Mouse (Mus musculus) neural tube, embryonic 15.5 days (tissue): ENCODE measurements around the gene Cbx7. TPM values are rescaled to one million over a fixed set of nuclear protein-coding genes. Genes with fewer than 3 reads are reported as not detected.
"Not testable (repeated sequence)": the region's sequence is repeated elsewhere in the genome, so short reads cannot be mapped to it uniquely, and the experiment has no call there.

Experiments
- ATAC-seq: fragments of 200-750 bp; cut with Nextera tagmentation; 2 replicates; pipeline ENCODE4 v1.8.0; 2017; ENCODE audit warnings: mild to moderate bottlenecking, moderate TSS enrichment, moderate library complexity; ENCODE audit not compliant: low FRiP score
- H3K27ac ChIP-seq: fragments of 300-500 bp; sonication (generic); replicated peaks from 2 replicates; pipeline ENCODE4 v1.5.1; 2015; ENCODE audit warnings: mild to moderate bottlenecking, inconsistent platforms
- H3K27me3 ChIP-seq: fragments of 300-500 bp; sonication (generic); replicated peaks from 2 replicates; pipeline ENCODE4 v1.6.1; 2015; ENCODE audit warnings: inconsistent platforms
- H3K36me3 ChIP-seq: fragments of 300-500 bp; sonication (generic); 2 replicates; pipeline ENCODE4 v1.6.1; 2015; ENCODE audit warnings: inconsistent platforms
- H3K4me1 ChIP-seq: fragments of 300-500 bp; sonication (generic); 2 replicates; pipeline ENCODE4 v1.6.1; 2015; ENCODE audit warnings: inconsistent platforms
- H3K4me2 ChIP-seq: fragments of 300-500 bp; sonication (generic); 2 replicates; pipeline ENCODE4 v1.6.1; 2015; ENCODE audit warnings: inconsistent platforms, mild to moderate bottlenecking, moderate library complexity
- H3K4me3 ChIP-seq: fragments of 300-500 bp; sonication (generic); replicated peaks from 2 replicates; pipeline ENCODE4 v1.5.1; 2015; ENCODE audit warnings: mild to moderate bottlenecking, inconsistent platforms
- H3K9ac ChIP-seq: fragments of 300-500 bp; sonication (generic); replicated peaks from 2 replicates; pipeline ENCODE4 v1.6.1; 2015; ENCODE audit warnings: mild to moderate bottlenecking, inconsistent platforms
- H3K9me3 ChIP-seq: fragments of 300-500 bp; sonication (generic); replicated peaks from 2 replicates; pipeline ENCODE4 v1.6.1; 2016; ENCODE audit warnings: inconsistent platforms
- WGBS: fragments of 180-500 bp; shearing (Covaris S2); methylation state at CpG from one replicate; pipeline ENCODE4 v1.1.7; 2015; ENCODE audit warnings: mixed read lengths; 5-methylcytosine and 5-hydroxymethylcytosine counted together
- polyA plus RNA-seq: library from polyadenylated mRNA; unstranded; fragments of >200 nt; fragmentation: Nextera tagmentation; extraction: Ambion mirVana; gene quantifications from 2 replicates; pipeline ENCODE4 v1.2.1, GENCODE M21; 2015

Gene Cbx7
- polyA plus RNA-seq, 1 experiment from 2014 or later: 4.6 TPM

DNA sequence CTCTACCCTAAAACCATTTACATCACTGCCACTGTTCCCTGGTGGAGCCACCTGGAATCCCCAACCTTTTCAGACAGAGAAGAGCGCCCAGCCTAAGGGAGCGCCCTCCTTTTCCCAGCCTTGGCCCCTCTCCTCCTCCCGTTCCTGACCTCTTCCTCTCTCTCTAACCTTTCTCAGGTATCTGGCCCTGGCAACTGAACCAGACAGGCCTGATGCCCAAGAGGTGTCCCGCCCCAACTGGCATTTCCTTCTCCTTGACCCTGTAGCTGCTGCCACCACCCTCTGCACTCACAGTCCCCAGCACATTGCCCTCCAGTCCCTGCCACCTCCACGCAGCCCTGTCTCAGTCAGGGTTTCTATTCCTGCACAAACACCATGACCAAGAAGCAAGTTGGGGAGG lies 26.0 kb downstream of the Cbx7 start:
- Histone ChIP-seq H3K27me3 (0 out of 2 replicates have a peak, but pooled peaks cover 3% of the 10 kb centered on the region), H3K36me3 (no peaks in the 10 kb centered on the region), H3K4me2 (no peak overlapping the region), H3K9me3 (no peaks in the 10 kb centered on the region), H3K4me1 (peaks cover 10% of the 10 kb centered on the region), H3K27ac (no peak overlapping the region), H3K4me3 (no peak overlapping the region), H3K9ac (no peak overlapping the region)
- 85% methylated on average over 5 of the region's 5 CpGs for WGBS
- ATAC-seq: no peak

DNA sequence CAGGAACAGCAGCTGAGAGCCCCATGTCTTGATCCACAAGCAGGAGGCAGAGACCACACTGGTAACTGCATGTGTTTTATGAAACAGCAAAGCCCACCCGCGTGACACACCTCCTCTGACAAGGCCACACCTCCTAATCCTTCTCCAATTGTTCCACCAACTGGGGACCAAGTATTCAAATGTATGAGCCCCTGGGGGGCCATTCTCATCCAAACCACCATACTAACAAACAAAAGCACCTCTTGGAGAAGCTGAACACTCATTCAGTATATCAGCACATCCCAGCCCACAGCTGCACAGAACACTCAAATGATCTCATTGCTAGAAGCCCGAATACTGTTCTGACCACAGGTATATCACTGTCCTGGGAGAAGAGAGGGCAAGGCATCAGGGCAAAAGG lies 27.3 kb downstream of the Cbx7 start:
- ATAC-seq: no peak
- H3K36me3 ChIP-seq: no peaks in the 10 kb centered on the region
- no peak overlapping the region for H3K27ac ChIP-seq
- H3K4me2 ChIP-seq: no peak overlapping the region
- H3K9me3 ChIP-seq: no peaks in the 10 kb centered on the region
- H3K9ac ChIP-seq: no peak overlapping the region
- 0 out of 2 replicates have a peak, but pooled peaks cover 3% of the 10 kb centered on the region for H3K27me3 ChIP-seq
- H3K4me3 ChIP-seq: no peak overlapping the region
- peaks cover 3% of the 10 kb centered on the region; the same call in 1 of the 2 replicates for H3K4me1 ChIP-seq
- 87% methylated on average over 3 of the region's 3 CpGs for WGBS

DNA sequence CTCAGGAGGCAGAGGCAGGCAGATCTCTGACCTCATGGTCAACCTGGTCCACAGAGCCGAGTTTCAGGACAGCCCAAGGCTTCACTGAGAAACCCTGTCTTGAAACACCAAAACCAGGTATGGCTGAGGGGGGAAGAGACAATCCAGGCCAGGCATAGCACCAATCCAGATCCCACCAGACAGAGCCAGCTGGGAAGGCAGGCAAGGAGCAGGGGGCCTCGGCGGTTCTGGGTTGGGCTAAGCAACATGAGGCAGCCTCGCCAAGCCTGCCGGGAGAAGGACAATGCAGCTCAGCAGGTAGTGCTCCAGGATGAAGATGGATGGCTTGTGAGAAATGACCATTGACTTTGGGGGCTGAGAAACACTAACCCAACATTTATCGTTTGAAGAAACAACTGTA lies 28.4 kb downstream of the Cbx7 start:
- H3K27ac ChIP-seq: no peak overlapping the region
- H3K4me1 ChIP-seq: peaks cover 3% of the 10 kb centered on the region; the same call in 1 of the 2 replicates
- 0 out of 2 replicates have a peak, but pooled peaks cover 3% of the 10 kb centered on the region for H3K27me3 ChIP-seq
- H3K36me3 ChIP-seq: no peaks in the 10 kb centered on the region
- no peak overlapping the region for H3K4me2 ChIP-seq
- H3K9ac ChIP-seq: no peak overlapping the region
- no peak overlapping the region for H3K4me3 ChIP-seq
- ATAC-seq: no peak
- H3K9me3 ChIP-seq: no peaks in the 10 kb centered on the region
- WGBS: 59% methylated on average over 6 of the region's 6 CpGs

DNA sequence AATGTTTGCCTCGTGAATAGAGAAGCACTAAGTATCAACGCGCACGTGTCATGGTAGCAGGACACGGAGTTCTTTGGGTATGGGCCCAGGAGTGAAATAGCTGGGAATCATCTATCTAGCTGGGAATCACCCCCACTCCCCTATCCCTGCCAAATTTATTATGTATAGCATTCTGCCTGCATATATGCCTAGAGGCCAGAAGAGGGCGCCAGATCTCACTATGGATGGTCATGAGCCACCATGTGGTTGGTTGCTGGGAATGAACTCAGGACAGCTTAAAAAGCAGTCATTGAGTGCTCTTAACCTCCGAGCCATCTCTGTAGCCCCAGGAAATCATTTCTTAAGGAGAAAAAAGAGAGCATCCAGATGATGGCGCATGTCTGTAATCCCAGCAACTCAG lies 30.0 kb downstream of the Cbx7 start:
- 30% methylated on average over 8 of the region's 8 CpGs for WGBS
- Histone ChIP-seq H3K27me3 (0 out of 2 replicates have a peak, but pooled peaks cover 3% of the 10 kb centered on the region), H3K4me2 (no peak overlapping the region), H3K27ac (no peak overlapping the region), H3K4me3 (no peak overlapping the region), H3K9ac (no peak overlapping the region), H3K9me3 (no peaks in the 10 kb centered on the region), H3K4me1 (no peaks in the 10 kb centered on the region), H3K36me3 (no peaks in the 10 kb centered on the region)
- ATAC-seq: no peak

DNA sequence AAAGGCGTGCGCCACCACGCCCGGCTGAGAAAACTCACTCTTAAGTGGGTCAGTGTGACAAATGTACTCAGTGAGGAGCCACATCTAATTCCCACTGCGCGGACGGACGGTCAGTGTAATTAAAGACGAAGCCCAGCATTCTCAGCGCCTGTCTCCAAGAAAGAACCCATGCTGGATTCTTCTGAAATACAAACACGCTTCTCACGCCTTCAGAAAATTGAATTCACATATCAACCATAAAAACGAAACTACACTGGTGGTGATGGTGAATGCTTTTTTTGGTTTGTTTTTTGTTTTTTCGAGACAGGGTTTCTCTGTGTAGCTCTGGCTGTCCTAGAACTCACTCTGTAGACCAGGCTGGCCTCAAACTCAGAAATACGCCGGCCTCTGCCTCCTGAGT lies 31.0 kb downstream of the Cbx7 start:
- 0 out of 2 replicates have a peak, but pooled peaks cover 3% of the 10 kb centered on the region for H3K27me3 ChIP-seq
- H3K36me3 ChIP-seq: no peaks in the 10 kb centered on the region
- 88% methylated on average over 16 of the region's 16 CpGs for WGBS
- no peaks in the 10 kb centered on the region for H3K9me3 ChIP-seq
- H3K4me2 ChIP-seq: no peak overlapping the region
- H3K4me1 ChIP-seq: no peaks in the 10 kb centered on the region
- H3K27ac ChIP-seq: no peak overlapping the region
- H3K4me3 ChIP-seq: no peak overlapping the region
- no peak overlapping the region for H3K9ac ChIP-seq
- no peak for ATAC-seq

DNA sequence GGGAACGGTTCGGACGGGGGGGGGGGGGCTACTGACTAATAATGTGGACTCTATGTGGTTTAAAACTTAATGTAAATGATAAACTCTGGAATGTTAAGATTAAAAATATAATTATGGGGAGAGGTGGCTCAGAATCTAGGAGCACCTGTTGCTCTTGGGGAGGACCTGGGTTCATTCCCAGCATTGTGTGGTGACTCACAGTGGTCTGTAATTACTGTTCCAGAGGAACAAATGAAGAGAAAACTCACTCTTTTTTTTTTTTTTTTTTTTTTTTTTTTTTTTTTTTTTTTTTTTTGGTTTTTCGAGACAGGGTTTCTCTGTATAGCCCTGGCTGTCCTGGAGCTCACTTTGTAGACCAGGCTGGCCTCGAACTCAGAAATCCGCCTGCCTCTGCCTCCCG lies 31.4 kb downstream of the Cbx7 start:
- not testable (repeated sequence) for H3K27ac ChIP-seq, H3K4me3 ChIP-seq, ATAC-seq, H3K4me2 ChIP-seq, H3K27me3 ChIP-seq, H3K9me3 ChIP-seq, H3K4me1 ChIP-seq, H3K9ac ChIP-seq, H3K36me3 ChIP-seq
- 88% methylated on average over 5 of the region's 7 CpGs for WGBS

DNA sequence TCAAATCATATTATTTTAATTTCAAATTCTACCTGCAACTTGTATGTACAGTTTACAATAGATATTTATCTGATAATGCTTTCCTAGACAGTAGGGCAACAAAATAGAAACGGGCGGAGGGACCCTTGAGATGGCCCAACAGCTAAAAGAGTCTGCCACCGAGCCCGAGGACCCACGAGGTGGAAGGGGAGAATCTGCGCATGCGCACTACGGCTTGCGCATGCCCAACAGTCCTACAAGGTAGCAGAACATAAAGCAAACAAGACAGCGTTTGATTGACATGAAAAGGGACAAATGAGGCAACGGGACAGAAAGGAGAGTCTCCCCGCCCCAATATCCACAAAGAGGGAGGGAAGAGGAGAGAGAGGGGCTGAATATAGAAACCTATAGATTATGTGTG lies 31.9 kb downstream of the Cbx7 start:
- Histone ChIP-seq H3K36me3 (no peaks in the 10 kb centered on the region), H3K4me2 (no peak overlapping the region), H3K9ac (no peak overlapping the region), H3K27ac (no peak overlapping the region), H3K9me3 (no peaks in the 10 kb centered on the region), H3K4me3 (no peak overlapping the region), H3K4me1 (peaks cover 7% of the 10 kb centered on the region), H3K27me3 (no peaks in the 10 kb centered on the region)
- 93% methylated on average over 12 of the region's 12 CpGs for WGBS
- no peak for ATAC-seq

DNA sequence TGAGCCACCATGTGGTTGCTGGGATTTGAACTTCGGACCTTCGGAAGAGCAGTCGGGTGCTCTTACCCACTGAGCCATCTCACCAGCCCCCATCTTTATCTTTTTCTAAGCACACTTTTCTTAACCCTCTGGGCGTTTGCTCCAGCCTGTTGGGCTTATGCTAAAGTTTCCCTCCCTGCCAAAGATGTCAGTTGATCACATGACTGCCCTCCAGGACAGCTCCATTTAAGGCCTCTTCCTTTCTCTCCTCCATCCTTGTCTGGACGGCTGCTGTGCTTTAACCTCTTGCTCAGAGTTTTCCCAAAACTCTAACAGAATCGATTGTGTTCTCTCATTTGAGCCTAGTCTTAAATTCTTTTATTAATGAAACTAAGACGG lies 34.6 kb downstream of the Cbx7 start:
- H3K36me3 ChIP-seq: no peaks in the 10 kb centered on the region
- H3K4me2 ChIP-seq: no peak overlapping the region
- H3K27me3 ChIP-seq: peaks cover 12% of the 10 kb centered on the region
- H3K9ac ChIP-seq: no peak overlapping the region
- no peaks in the 10 kb centered on the region for H3K9me3 ChIP-seq
- no peak for ATAC-seq
- no peak overlapping the region for H3K27ac ChIP-seq
- 79% methylated on average over 7 of the region's 7 CpGs for WGBS
- H3K4me1 ChIP-seq: peaks cover 32% of the 10 kb centered on the region
- H3K4me3 ChIP-seq: no peak overlapping the region

DNA sequence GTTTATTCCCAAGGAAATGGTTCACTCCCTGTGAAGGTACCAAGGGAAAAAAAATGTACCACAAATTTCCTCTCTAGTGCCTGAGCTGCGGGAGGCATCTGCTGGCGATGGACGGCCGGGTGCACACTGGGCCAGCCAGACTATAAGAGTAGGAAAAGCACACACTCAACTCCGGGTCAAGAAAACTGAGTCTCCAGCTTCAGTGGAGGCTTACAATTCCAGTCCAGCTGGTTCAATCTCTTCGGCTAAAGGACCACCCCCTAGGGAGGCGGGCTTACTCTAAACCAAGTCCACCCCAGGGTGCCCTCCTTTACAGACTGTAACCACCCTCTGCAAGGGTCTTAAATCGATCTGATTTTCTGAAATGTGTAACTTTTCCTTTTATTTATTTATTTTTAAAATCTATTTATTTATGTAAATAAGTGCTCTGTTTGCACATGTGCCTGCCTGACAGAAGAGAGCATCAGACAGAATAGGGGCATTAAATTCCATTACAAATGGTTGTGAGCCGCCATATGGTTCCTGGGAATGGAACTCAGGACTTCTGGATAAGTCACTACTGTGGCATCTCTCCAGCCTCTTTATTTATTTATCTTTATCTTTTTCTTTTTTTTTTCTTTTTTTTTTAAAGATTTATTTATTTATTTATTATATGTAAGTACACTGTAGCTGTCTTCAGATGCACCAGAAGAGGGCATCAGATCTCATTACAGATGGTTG lies 35.1 kb downstream of the Cbx7 start:
- ATAC-seq: no peak
- Histone ChIP-seq H3K9me3 (no peaks in the 10 kb centered on the region), H3K4me1 (peaks cover 32% of the 10 kb centered on the region), H3K27me3 (peaks cover 12% of the 10 kb centered on the region), H3K27ac (no peak overlapping the region), H3K4me2 (no peak overlapping the region), H3K9ac (no peak overlapping the region), H3K4me3 (no peak overlapping the region), H3K36me3 (no peaks in the 10 kb centered on the region)
- WGBS: 27% methylated on average over 9 of the region's 9 CpGs

DNA sequence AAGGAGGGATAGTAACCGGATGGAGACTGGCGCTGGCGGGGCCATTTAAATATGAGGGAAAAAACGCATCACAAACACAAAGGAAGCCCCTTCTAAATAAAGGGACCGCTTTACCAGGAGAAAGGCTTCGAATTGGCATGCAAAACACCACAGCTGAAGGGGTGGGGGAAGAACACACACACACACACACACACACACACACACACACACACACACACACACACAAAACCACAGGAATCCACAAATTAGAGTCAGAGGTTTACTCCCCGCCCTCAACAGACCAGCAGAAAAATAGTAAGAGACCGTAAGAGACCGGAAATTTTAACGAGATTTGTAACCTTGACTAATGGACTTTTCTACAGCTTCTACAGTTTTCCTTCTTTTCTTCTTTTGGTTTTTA lies 36.1 kb downstream of the Cbx7 start:
- H3K4me1 ChIP-seq: peaks cover 32% of the 10 kb centered on the region
- H3K4me3 ChIP-seq: no peak overlapping the region
- no peak overlapping the region for H3K9ac ChIP-seq
- H3K27me3 ChIP-seq: peaks cover 12% of the 10 kb centered on the region
- ATAC-seq: no peak
- H3K27ac ChIP-seq: no peak overlapping the region
- no peaks in the 10 kb centered on the region for H3K9me3 ChIP-seq
- 3% methylated on average over 10 of the region's 10 CpGs for WGBS
- H3K4me2 ChIP-seq: peak overlapping the region; percentile 20
- H3K36me3 ChIP-seq: no peaks in the 10 kb centered on the region

DNA sequence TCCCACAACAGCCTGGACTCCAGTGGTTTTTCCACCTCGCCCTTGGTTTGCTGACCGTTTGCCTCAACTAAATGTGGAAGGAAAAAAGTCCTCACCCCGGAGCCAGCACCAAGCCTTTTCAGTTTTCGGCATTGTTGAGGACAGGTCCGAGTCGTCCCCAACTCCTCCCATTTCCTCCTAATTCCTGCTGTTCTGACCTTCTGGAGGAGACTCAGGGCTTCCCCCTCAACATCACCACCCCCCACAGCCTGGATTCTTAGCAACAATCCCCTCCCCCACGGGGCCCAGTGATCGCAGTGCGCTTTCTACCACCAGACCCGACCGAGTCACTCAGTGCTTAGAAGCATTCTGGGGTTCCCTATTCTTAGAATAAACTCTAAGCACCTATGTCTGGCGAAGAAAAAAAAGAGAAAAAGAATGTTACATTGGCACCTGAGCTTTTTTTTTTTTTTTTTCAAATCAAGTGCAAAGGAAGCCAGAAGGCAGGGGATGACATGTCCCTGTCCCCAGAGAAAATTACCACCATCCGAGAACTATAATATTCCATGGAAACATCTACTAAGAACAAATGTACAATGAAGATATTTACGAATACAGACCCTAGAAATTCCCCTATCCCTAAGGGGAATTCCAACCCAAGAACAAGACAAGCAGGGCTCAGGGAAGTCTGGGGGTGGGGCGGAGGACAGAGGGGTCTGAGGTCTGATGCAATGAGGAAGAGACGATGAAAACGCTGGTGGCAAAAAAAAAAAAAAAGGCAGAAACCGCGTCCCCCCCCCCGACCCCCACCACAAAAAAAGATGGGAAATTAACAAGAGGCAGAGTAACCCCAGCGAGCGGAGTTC lies 37.0 kb downstream of the Cbx7 start:
- WGBS: 2% methylated on average over 22 of the region's 22 CpGs
- Histone ChIP-seq H3K9ac (no peak overlapping the region), H3K4me2 (peak overlapping the region; percentile 84), H3K27me3 (peaks cover 12% of the 10 kb centered on the region), H3K27ac (no peak overlapping the region), H3K4me1 (peaks cover 32% of the 10 kb centered on the region), H3K36me3 (no peaks in the 10 kb centered on the region), H3K9me3 (no peaks in the 10 kb centered on the region), H3K4me3 (0 out of 2 replicates have a peak overlapping the region, but pooled peaks have one; percentile 67)
- no peak for ATAC-seq
